Mouse (Mus musculus): ENCODE measurements around the gene Chchd6.

GRCm38 (mm10) chr6:89466053-89466708, 129.3 kb downstream of the Chchd6 start:
- TF ChIP-seq POLR2AphosphoS5 (IDR thresholded peaks at IDR 0.05; ENCODE audit: borderline replicate concordance, low read depth, low read length) (no peak), POLR2A (IDR thresholded peaks at IDR 0.05; ENCODE audit: control insufficient read depth in 1 of 2, insufficient read depth in 1 of 2, low read depth in 1 of 2, low read length in 2 of 2, poor library complexity in 1 of 2) (no peak), CHD2 (IDR thresholded peaks at IDR 0.05; ENCODE audit: low read length) (no peak)

All from MEL (cell line).